Mouse (Mus musculus) hindbrain, embryonic 15.5 days (tissue): ENCODE results near the gene Iqsec2. TPM values are rescaled to one million over a fixed set of nuclear protein-coding genes. Genes with fewer than 3 reads are reported as not detected.

ENCODE experiments used
- ATAC-seq: fragments of 200-750 bp; cut with Nextera tagmentation; 2 replicates; pipeline ENCODE4 v1.8.0; 2017; ENCODE audit warnings: low read depth, moderate number of reproducible peaks, moderate TSS enrichment; ENCODE audit not compliant: low FRiP score
- H3K27ac ChIP-seq: fragments of 300-500 bp; sonication (generic); replicated peaks from 2 replicates; pipeline ENCODE4 v1.5.1; 2015; ENCODE audit warnings: mild to moderate bottlenecking, inconsistent platforms
- H3K27me3 ChIP-seq: fragments of 300-500 bp; sonication (generic); 2 replicates; pipeline ENCODE4 v1.6.1; 2015; ENCODE audit warnings: control low read depth, inconsistent platforms
- H3K36me3 ChIP-seq: fragments of 300-500 bp; sonication (generic); 2 replicates; pipeline ENCODE4 v1.6.1; 2015; ENCODE audit warnings: control low read depth, inconsistent platforms
- H3K4me1 ChIP-seq: fragments of 300-500 bp; sonication (generic); replicated peaks from 2 replicates; pipeline ENCODE4 v1.6.1; 2015; ENCODE audit warnings: control low read depth, inconsistent platforms
- H3K4me2 ChIP-seq: fragments of 300-500 bp; sonication (generic); 2 replicates; pipeline ENCODE4 v1.6.1; 2015; ENCODE audit warnings: moderate library complexity, mild to moderate bottlenecking, inconsistent platforms
- H3K4me3 ChIP-seq: fragments of 300-500 bp; sonication (generic); 2 replicates; pipeline ENCODE4 v1.5.1; 2015; ENCODE audit warnings: mild to moderate bottlenecking, inconsistent platforms
- H3K9ac ChIP-seq: fragments of 300-500 bp; sonication (generic); 2 replicates; pipeline ENCODE4 v1.6.1; 2015; ENCODE audit warnings: inconsistent platforms
- H3K9me3 ChIP-seq: fragments of 300-500 bp; sonication (generic); 2 replicates; pipeline ENCODE4 v1.6.1; 2016; ENCODE audit warnings: control low read depth, inconsistent platforms
- WGBS: fragments of 180-500 bp; shearing (Covaris S2); methylation state at CpG from one replicate; pipeline ENCODE4 v1.1.7; 2015; 5-methylcytosine and 5-hydroxymethylcytosine counted together
- polyA plus RNA-seq: library from polyadenylated mRNA; unstranded; fragments of >200 nt; fragmentation: Nextera tagmentation; extraction: Ambion mirVana; gene quantifications from 2 replicates; pipeline ENCODE4 v1.2.1, GENCODE M21; 2015

Iqsec2 gene
- polyA plus RNA-seq, 1 experiment from 2014 or later: 8.7 TPM

DNA sequence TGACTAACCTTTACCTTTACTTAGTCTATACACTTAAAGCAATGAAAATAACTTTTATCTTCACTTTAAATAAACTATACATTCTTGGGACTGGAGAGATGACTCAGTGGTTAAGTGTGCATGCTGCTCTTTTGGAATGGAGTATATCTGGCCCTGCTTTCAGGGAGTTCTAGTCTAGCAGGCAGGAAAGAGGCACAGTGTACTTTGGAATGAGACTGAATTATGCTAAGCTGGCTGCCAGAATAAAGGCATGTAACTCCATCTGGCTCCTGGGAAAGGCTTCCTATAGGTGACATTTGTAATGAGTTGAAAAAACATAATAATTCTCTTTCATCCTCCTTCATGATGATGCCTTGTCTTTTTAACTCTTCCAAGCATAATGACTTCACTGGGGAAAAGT is 43.1 kb downstream of the Iqsec2 start:
- no peak for ATAC-seq
- H3K27me3 ChIP-seq: peaks cover 43% of the 10 kb centered on the region
- H3K4me1 ChIP-seq: no peaks in the 10 kb centered on the region
- no peak overlapping the region for H3K9ac ChIP-seq
- no peak overlapping the region for H3K4me2 ChIP-seq
- H3K9me3 ChIP-seq: no peaks in the 10 kb centered on the region
- no peak overlapping the region for H3K27ac ChIP-seq
- H3K36me3 ChIP-seq: no peaks in the 10 kb centered on the region
- H3K4me3 ChIP-seq: no peak overlapping the region

DNA sequence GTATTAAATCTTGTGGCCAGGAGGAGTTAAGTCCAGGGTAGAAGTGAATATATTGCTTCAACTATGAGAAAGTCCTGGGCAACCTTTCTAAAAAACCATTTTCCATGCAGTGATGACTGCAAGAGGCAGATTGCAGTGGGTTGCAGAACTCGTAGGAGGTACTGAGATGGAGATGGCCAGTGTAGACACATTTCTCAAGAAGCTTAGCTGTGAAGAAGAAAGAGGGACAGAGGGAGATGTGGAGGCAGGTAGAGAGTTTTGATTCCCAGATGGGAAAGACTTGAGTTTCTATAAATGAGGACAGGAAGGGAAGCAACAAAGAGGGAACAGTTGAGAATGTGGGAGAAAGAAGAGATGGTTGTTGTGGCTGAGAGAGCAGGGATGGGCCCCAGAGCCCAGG is 47.2 kb downstream of the Iqsec2 start:
- Histone ChIP-seq H3K4me3 (no peak overlapping the region), H3K36me3 (no peaks in the 10 kb centered on the region), H3K9ac (no peak overlapping the region), H3K27me3 (peaks cover 60% of the 10 kb centered on the region), H3K4me1 (no peaks in the 10 kb centered on the region), H3K27ac (no peak overlapping the region), H3K9me3 (no peaks in the 10 kb centered on the region), H3K4me2 (no peak overlapping the region)
- ATAC-seq: no peak
- WGBS: 83% methylated on average over 1 of the region's 1 CpGs

DNA sequence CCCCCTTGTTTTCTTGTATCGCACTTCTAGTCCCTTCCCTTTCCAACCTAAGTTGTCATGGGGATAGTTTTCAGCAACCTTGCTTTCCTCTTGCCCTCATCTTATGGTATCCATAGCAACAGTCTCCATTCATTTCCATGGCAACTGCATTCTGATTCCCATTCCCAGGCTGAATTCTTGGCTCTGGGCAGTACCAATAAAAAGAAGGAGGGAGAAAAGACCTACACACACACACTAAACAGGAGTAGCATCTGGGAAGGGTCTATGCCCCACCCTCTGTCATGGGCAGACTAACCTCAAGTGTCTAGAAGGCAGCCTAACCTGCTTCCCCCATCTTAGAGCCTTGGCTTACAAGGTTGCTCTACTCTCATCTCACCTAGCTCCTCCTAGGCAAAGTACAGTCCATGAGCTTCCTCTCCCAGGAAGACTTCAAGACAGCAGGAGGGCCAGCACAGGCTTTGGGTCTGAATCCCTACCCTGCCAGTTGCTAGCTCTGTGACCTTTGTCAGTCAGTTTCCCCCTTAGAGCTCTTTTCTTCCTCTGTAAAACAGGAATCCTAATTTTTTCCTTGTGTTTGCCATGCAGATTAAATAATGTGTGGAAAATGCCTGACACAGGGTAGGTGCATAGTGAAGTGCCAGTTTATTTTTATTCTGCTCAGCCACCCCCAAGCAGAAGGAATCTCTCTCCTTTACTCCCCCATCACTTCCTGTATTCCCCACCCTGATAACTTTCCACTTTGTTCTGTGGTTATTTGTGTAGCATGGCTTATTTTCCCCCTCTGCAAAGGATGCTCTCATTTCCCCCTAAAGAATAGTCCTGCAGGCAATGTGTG is 54.0 kb downstream of the Iqsec2 start:
- 22% methylated on average over 1 of the region's 1 CpGs for WGBS

DNA sequence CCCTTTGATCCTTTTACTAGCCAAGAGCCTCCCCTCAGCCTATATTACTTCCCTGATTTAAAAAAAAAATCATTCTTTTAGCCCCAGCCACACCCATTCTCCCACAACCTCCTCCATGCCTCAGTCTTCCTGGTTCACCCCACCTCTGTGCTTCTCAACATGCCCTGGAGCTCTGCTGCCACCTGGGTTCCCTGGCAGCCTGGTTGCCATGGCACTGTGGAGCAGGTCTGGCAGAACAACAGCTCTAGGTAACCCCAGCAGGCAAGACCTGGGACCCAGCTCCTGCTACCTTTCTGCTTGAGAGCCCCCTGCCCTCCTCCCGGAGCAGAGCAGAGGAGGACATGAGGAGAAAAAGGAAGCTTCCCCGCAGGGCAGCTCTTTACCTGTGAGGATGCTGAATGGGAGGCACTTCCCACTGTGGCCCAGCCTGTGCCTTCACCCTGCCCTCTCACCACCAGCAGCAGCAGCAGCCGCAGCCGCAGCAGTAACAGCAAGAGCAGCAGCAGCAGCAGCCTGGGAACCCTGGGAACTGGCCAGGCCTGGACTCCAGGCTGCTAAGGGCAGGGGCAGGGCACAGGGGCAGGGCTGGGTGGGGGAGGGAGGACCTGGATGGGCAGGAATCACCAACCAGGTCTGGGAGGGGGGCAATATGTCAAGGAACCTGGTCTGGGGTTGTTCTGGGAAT is 57.8 kb downstream of the Iqsec2 start:
- H3K4me2 ChIP-seq: no peak overlapping the region
- H3K27me3 ChIP-seq: peaks cover 61% of the 10 kb centered on the region
- no peak for ATAC-seq
- H3K4me1 ChIP-seq: peaks cover 26% of the 10 kb centered on the region
- no peak overlapping the region for H3K27ac ChIP-seq
- no peak overlapping the region for H3K9ac ChIP-seq
- no peaks in the 10 kb centered on the region for H3K9me3 ChIP-seq
- 41% methylated on average over 4 of the region's 4 CpGs for WGBS
- H3K4me3 ChIP-seq: no peak overlapping the region
- no peaks in the 10 kb centered on the region for H3K36me3 ChIP-seq

More for the DNA sequence above, 54.0 kb downstream of the Iqsec2 start:
- Histone ChIP-seq H3K27ac (peak overlapping the region; percentile 83), H3K4me1 (peaks cover 26% of the 10 kb centered on the region), H3K9me3 (no peaks in the 10 kb centered on the region), H3K9ac (no peak overlapping the region), H3K27me3 (peaks cover 58% of the 10 kb centered on the region), H3K36me3 (no peaks in the 10 kb centered on the region), H3K4me2 (peak overlapping the region; percentile 27), H3K4me3 (no peak overlapping the region)
- peak; percentile 91 for ATAC-seq

DNA sequence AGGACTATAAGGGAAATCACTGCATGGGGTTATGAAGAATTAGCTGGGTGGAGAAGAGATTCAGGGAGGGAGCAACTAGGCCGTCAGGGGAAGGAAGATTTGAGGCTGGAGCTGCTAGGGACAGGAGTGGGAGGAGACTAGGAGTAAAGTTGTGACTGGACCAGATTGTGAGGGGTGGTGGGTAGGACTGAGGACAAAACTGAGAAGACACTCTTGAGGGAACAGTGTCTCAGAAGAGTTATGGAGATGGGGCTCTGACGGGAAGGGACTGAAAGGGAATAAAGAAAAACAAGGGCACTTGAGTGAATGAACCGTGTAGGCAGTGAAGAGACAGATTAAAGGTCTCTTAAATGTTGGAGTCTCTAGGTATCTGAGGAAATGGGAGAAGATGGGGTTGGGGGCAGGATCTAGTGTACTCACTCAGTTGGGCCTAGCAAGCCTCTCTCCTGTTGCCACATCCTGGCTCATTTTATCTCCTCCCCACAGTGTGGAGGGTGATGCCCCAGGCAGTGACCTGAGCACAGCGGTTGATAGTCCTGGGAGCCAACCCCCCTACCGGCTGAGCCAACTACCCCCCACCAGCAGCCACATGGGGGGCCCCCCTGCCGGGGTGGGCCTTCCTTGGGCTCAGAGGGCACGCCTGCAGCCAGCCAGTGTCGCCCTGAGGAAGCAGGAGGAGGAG is 58.5 kb downstream of the Iqsec2 start:
- no peak overlapping the region for H3K4me2 ChIP-seq
- H3K36me3 ChIP-seq: no peaks in the 10 kb centered on the region
- 40% methylated on average over 8 of the region's 8 CpGs for WGBS
- no peak overlapping the region for H3K4me3 ChIP-seq
- H3K27ac ChIP-seq: no peak overlapping the region
- H3K27me3 ChIP-seq: peaks cover 63% of the 10 kb centered on the region
- ATAC-seq: no peak
- H3K9ac ChIP-seq: no peak overlapping the region
- H3K9me3 ChIP-seq: no peaks in the 10 kb centered on the region
- H3K4me1 ChIP-seq: peaks cover 19% of the 10 kb centered on the region

DNA sequence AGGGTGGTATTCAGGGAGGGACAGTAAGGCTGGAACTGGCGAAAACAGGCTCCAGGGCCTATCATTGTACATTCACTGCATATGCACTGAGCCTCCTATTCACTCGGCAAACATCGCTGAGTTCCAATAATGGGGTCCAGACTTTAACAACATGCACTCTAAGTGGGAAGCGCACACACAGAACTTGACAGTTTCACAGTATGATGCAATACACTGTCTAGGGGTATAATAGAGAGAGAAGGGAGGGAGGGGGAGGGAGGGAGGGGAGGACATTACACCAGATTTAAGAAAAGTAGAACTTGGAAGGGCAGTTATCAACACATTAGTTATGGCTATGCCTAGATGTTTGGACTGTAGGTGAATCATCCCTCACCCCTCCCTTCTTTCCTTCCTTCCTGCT is 59.2 kb downstream of the Iqsec2 start:
- Histone ChIP-seq H3K27ac (no peak overlapping the region), H3K36me3 (no peaks in the 10 kb centered on the region), H3K4me1 (peaks cover 12% of the 10 kb centered on the region), H3K9ac (no peak overlapping the region), H3K27me3 (peaks cover 59% of the 10 kb centered on the region), H3K4me3 (no peak overlapping the region), H3K9me3 (no peaks in the 10 kb centered on the region), H3K4me2 (no peak overlapping the region)
- WGBS: 64% methylated on average over 4 of the region's 4 CpGs
- no peak for ATAC-seq

DNA sequence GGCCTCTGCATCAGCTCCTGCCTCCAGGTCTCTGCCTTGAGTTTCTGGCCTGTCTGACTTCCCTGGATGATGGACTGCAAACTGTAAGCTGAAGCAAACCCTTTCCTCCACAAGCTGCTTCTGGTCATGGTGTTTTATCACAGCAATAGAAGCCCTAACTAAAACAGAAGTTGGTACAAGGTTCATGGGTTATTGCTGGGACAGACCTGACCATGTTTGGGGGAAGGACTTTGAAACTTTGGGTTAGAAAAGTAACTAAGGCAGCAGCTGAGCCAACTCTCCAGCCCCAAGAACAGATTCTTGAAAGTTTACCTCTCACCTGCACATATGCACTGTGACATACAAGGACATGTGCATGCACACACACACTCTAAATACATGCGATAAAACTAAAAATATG is 61.4 kb downstream of the Iqsec2 start:
- H3K4me1 ChIP-seq: peaks cover 4% of the 10 kb centered on the region; the same call in 1 of the 2 replicates
- no peak overlapping the region for H3K9ac ChIP-seq
- H3K9me3 ChIP-seq: no peaks in the 10 kb centered on the region
- H3K27ac ChIP-seq: no peak overlapping the region
- H3K36me3 ChIP-seq: no peaks in the 10 kb centered on the region
- H3K4me3 ChIP-seq: no peak overlapping the region
- peaks cover 63% of the 10 kb centered on the region for H3K27me3 ChIP-seq
- no peak overlapping the region for H3K4me2 ChIP-seq
- no peak for ATAC-seq
- 90% methylated on average over 1 of the region's 1 CpGs for WGBS

DNA sequence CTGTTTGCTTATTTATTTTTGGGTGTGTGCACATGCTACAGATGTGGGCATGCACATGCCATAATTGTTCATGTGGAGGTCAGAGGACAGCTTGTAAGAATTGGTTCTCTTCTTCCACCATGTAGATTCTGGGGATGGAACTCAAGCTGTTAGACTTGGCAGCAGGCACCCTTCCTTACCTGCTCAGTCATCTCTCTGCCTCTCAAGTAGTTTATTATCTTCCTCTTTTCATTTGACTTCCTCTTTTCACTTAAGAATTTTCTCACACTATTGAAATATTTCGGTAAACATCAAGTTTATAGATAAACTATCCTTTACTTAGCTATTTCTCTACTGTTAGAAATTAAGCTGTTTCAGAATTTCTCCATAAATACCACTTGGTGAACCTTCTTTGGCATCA is 70.6 kb downstream of the Iqsec2 start:
- Histone ChIP-seq H3K4me2 (no peak overlapping the region), H3K9ac (no peak overlapping the region), H3K9me3 (no peaks in the 10 kb centered on the region), H3K27me3 (peaks cover 59% of the 10 kb centered on the region), H3K27ac (no peak overlapping the region), H3K36me3 (peaks cover 1% of the 10 kb centered on the region; the same call in 1 of the 2 replicates), H3K4me1 (no peaks in the 10 kb centered on the region), H3K4me3 (no peak overlapping the region)
- WGBS: 83% methylated on average over 1 of the region's 1 CpGs
- ATAC-seq: no peak

DNA sequence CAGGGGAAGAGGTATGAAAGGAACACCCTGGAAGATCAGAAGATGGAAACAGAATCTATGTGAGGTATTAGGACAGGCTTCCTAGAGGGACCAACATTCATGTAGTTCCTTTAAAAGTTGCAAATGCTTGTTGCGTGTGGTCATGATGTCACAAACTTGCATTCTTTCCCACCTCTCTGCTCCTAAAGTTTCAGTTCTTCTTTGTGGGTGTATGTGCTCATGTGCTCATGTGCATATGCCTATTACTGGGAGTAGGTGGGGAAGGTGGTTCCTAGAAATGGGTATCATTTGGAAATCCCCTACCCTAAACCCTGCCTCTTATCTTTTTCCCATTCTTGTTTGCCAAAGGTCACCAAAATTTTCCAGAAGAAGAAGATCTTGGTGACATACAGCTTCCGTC is 74.5 kb downstream of the Iqsec2 start:
- ATAC-seq: no peak
- Histone ChIP-seq H3K36me3 (peaks cover 3% of the 10 kb centered on the region; the same call in 1 of the 2 replicates), H3K4me2 (no peak overlapping the region), H3K9me3 (no peaks in the 10 kb centered on the region), H3K9ac (no peak overlapping the region), H3K4me3 (no peak overlapping the region), H3K27me3 (peaks cover 52% of the 10 kb centered on the region), H3K4me1 (no peaks in the 10 kb centered on the region), H3K27ac (no peak overlapping the region)
- 97% methylated on average over 2 of the region's 2 CpGs for WGBS

DNA sequence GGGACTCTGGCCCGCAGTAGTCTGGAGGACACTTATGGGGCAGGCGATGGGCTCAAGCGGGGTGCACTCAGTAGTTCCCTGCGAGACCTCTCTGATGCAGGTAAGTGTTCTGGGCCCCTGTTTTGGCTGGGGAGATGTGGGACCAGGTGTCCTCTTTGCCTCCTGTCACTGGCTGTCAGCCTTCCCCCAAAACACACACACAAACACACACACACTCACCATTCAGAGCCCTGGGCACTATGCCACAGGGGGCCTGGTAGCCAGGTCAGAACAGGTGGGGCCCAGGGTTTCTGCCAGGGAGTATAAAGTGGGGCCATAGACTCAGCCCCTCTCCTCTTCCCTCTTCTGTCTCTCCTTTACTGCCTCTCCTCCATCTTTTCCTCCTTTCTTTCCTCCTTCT is 77.7 kb downstream of the Iqsec2 start:
- H3K4me1 ChIP-seq: no peaks in the 10 kb centered on the region
- ATAC-seq: no peak
- no peak overlapping the region for H3K9ac ChIP-seq
- no peak overlapping the region for H3K27ac ChIP-seq
- peaks cover 3% of the 10 kb centered on the region; the same call in 1 of the 2 replicates for H3K36me3 ChIP-seq
- H3K9me3 ChIP-seq: no peaks in the 10 kb centered on the region
- WGBS: 80% methylated on average over 4 of the region's 4 CpGs
- H3K4me2 ChIP-seq: no peak overlapping the region
- H3K4me3 ChIP-seq: no peak overlapping the region
- peaks cover 56% of the 10 kb centered on the region for H3K27me3 ChIP-seq

DNA sequence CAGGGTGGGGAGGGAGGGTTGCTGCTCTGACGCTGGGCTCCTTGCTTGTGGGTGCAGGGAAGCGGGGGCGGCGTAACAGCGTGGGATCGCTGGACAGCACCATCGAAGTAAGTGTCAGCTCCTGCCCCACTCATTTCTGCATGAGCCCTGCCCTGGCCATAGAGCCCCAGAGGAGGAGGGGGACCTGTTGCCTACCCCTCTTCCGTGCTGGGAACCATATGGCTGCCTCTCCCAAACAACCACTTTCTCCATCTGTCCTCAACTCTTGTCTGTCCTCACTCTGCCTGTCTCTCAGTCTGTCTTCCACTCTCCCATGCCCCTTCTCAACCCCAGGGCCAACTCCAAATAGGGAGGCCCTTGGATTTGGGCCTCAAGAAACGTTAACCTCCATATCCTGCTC is 78.2 kb downstream of the Iqsec2 start:
- no peak overlapping the region for H3K4me2 ChIP-seq
- 67% methylated on average over 9 of the region's 9 CpGs for WGBS
- no peak overlapping the region for H3K27ac ChIP-seq
- no peak overlapping the region for H3K4me3 ChIP-seq
- no peaks in the 10 kb centered on the region for H3K4me1 ChIP-seq
- no peak for ATAC-seq
- H3K9me3 ChIP-seq: no peaks in the 10 kb centered on the region
- H3K9ac ChIP-seq: no peak overlapping the region
- H3K27me3 ChIP-seq: peaks cover 60% of the 10 kb centered on the region
- peaks cover 3% of the 10 kb centered on the region; the same call in 1 of the 2 replicates for H3K36me3 ChIP-seq

DNA sequence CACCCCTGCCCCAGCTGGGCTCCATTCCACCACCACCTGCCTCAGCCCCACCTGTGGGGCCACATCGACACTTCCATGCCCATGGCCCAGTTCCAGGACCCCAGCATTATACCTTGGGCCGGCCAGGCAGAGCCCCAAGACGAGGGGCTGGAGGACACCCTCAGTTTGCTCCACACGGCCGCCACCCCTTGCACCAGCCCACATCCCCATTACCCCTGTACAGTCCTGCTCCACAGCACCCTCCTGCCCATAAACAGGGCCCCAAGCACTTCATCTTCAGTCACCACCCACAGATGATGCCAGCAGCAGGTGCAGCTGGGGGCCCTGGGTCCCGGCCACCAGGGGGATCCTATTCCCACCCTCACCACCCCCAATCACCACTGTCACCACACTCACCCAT is 79.2 kb downstream of the Iqsec2 start:
- peaks cover 59% of the 10 kb centered on the region for H3K27me3 ChIP-seq
- no peaks in the 10 kb centered on the region for H3K9me3 ChIP-seq
- H3K9ac ChIP-seq: no peak overlapping the region
- H3K4me2 ChIP-seq: no peak overlapping the region
- H3K4me1 ChIP-seq: no peaks in the 10 kb centered on the region
- ATAC-seq: no peak
- WGBS: 88% methylated on average over 6 of the region's 6 CpGs
- H3K27ac ChIP-seq: no peak overlapping the region
- H3K4me3 ChIP-seq: no peak overlapping the region
- peaks cover 3% of the 10 kb centered on the region; the same call in 1 of the 2 replicates for H3K36me3 ChIP-seq
